Mouse (Mus musculus) bone marrow, adult 2 months (tissue): Measurements from ENCODE around the gene Srgap2. TPM values are rescaled to one million over a fixed set of nuclear protein-coding genes. Genes with fewer than 3 reads are reported as not detected.

ENCODE experiments used
- H3K27ac ChIP-seq: fragments of 200-500 bp; 2 replicates; pipeline ENCODE4 v1.5.1; 2012; ENCODE audit warnings: low read depth, mild to moderate bottlenecking, control low read depth, inconsistent platforms, low read length; ENCODE audit not compliant: control insufficient read depth, poor library complexity, insufficient read depth
- H3K4me1 ChIP-seq: fragments of 200-500 bp; 2 replicates; pipeline ENCODE4 v1.6.1; 2011; ENCODE audit warnings: low read length; ENCODE audit not compliant: control insufficient read depth, insufficient read depth
- H3K4me3 ChIP-seq: fragments of 200-500 bp; replicated peaks from 2 replicates; pipeline ENCODE3; 2011; ENCODE audit warnings: mild to moderate bottlenecking, low read depth, low read length, control low read depth; ENCODE audit not compliant: control insufficient read depth
- CTCF ChIP-seq: fragments of 200-500 bp; IDR thresholded peaks from 2 replicates; pipeline ENCODE4 v1.5.1; 2011; ENCODE audit warnings: low read length, control low read depth; ENCODE audit not compliant: control insufficient read depth, insufficient read depth
- POLR2A ChIP-seq: fragments of 200-500 bp; IDR thresholded peaks from 2 replicates; pipeline ENCODE4 v1.6.1; 2011; ENCODE audit warnings: low read depth, mild to moderate bottlenecking, control low read depth, low read length, borderline replicate concordance; ENCODE audit not compliant: control insufficient read depth
- WGBS: fragments of 180-500 bp; shearing (Covaris S2); methylation state at CpG from one replicate; pipeline ENCODE4 v1.1.7; 2018; 5-methylcytosine and 5-hydroxymethylcytosine counted together
- polyA plus RNA-seq: library from polyadenylated mRNA; stranded (reverse); fragments of >200 nt; gene quantifications from 2 replicates; pipeline ENCODE4 v1.2.4, GENCODE M21; 2011; ENCODE audit warnings: low replicate concordance; ENCODE audit not compliant: missing spikeins, insufficient read depth, insufficient read length

The Srgap2 gene
- polyA plus RNA-seq, 1 experiment: 27.2 TPM

DNA sequence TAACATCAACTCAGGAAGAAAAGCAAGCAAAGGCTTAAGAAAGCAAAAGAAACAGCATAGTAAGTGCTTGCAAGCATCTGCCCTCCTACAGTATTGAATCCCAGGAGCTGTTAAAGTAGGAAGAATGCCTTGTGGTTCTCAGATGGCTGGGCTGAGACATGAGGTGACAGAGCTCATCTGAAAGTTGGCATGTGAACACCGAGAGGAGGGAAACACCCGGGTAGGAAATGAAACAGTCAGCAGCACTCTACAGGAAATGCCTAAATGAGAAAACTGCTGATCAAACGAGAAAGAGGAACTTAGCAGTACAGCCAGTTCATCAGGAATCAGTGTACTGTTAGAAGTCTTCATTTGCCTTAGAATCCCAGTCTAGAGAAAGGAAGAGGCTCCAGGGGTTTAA lies 142.7 kb downstream of the Srgap2 start:
- no peak overlapping the region for H3K4me3 ChIP-seq
- no peaks in the 10 kb centered on the region; the same call in 1 of the 2 replicates for H3K4me1 ChIP-seq
- no peak overlapping the region for H3K27ac ChIP-seq
- no peak for TF ChIP-seq CTCF
- 1% methylated on average over 3 of the region's 3 CpGs for WGBS

- TF ChIP-seq CTCF (no peak), POLR2A (no peak)
- Histone ChIP-seq H3K27ac (no peak overlapping the region), H3K4me3 (no peak overlapping the region), H3K4me1 (peaks cover 1% of the 10 kb centered on the region; the same call in 1 of the 2 replicates)
- 76% methylated on average over 2 of the region's 2 CpGs for WGBS
Measured at GRCm38 (mm10) chr1:131382184-131382583, 145.0 kb downstream of the Srgap2 start.

GRCm38 (mm10) chr1:131380254-131380653 lies 146.9 kb downstream of the Srgap2 start:
- TF ChIP-seq CTCF: no peak
- no peak for TF ChIP-seq POLR2A
- no peak overlapping the region for H3K4me3 ChIP-seq
- no peak overlapping the region for H3K27ac ChIP-seq
- peaks cover 1% of the 10 kb centered on the region; the same call in 1 of the 2 replicates for H3K4me1 ChIP-seq
- 8% methylated on average over 1 of the region's 1 CpGs for WGBS

DNA sequence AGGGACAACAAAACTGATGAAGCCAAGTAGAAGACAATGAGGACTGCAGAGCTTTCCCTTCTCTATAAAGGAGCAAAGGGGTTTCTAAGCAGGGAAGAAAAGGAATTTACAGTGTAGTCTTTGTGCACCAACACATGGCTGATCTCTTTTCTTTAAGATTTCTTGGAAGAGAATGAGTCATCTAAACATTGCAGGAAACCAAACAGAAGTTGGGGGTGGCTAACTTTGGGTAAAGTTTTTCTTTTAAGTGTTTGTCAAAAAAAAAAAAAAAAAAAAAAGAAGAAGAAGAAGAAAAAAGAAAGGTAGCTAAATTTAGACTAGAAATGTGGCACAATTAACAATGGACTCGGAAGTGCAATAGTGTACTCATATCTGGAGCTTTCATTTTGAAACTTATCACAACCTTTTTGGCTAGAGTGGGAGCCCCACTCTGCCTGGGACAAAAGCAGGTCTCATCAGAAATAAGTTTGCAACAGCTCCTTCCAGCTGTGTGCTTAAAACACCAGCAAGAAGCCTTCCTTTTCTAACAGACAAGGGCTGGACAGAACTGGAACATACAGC lies 148.2 kb downstream of the Srgap2 start:
- TF ChIP-seq CTCF (no peak), POLR2A (no peak)
- Histone ChIP-seq H3K4me1 (peaks cover 1% of the 10 kb centered on the region; the same call in 1 of the 2 replicates), H3K4me3 (no peak overlapping the region), H3K27ac (no peak overlapping the region; the same call in 1 of the 2 replicates)
- WGBS: 0% methylated on average over 1 of the region's 1 CpGs

DNA sequence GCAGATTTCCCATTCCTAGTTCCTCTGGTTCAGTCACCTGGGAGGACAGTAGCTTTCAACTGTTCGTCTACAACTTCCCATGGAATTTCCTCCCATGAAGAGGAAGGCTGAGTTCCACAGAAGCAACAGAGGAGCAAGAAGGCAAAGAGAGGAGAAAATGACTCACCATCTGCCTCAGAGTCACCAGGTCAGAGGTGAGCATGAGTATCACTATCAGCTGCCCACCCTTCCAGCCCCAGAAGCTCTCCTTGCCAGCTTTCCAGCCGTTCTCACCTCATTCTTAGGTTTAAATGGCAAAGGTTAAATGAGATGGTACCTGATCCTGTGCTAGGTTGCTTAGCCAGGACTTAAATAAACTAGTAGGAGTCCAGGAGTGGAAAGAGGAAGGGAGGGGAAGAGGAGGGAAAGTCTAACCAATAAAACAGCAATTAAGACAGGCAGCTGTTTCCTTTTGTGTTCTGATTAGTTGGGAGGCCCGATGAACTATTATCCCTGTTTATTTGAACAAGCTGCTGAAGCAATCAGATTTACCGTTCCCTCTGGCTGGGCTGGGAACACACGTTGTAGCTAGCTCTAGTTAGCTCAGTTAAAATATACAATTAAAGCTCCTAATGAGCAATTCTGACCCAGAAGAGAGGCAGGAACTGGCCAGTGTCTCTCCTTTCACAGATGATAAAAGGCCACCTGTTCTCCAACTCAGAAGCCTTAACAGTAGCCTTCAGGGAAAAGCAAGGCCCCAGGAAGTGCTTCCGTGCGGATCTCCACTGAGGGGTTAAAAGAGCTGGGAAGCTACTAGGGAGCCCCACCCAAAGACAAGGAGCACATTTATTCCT lies 148.9 kb downstream of the Srgap2 start:
- Histone ChIP-seq H3K27ac (no peak overlapping the region; the same call in 1 of the 2 replicates), H3K4me1 (peaks cover 1% of the 10 kb centered on the region; the same call in 1 of the 2 replicates), H3K4me3 (no peak overlapping the region)
- TF ChIP-seq CTCF (no peak), POLR2A (no peak)
- 43% methylated on average over 7 of the region's 7 CpGs for WGBS

GRCm38 (mm10) chr1:131365832-131366231 lies 161.3 kb downstream of the Srgap2 start:
- Histone ChIP-seq H3K4me1 (no peaks in the 10 kb centered on the region; the same call in 1 of the 2 replicates), H3K27ac (no peak overlapping the region), H3K4me3 (no peak overlapping the region)
- TF ChIP-seq POLR2A: no peak
- TF ChIP-seq CTCF: no peak
- WGBS: 59% methylated on average over 1 of the region's 1 CpGs

- WGBS: 76% methylated on average over 3 of the region's 3 CpGs
- Histone ChIP-seq H3K4me1 (no peaks in the 10 kb centered on the region; the same call in 1 of the 2 replicates), H3K4me3 (no peak overlapping the region), H3K27ac (no peak overlapping the region)
- no peak for TF ChIP-seq CTCF
Measured at GRCm38 (mm10) chr1:131364432-131364831, 162.7 kb downstream of the Srgap2 start.

GRCm38 (mm10) chr1:131363887-131364286 lies 163.3 kb downstream of the Srgap2 start:
- H3K4me3 ChIP-seq: no peak overlapping the region
- WGBS: 22% methylated on average over 3 of the region's 3 CpGs
- no peak overlapping the region for H3K27ac ChIP-seq
- no peaks in the 10 kb centered on the region; the same call in 1 of the 2 replicates for H3K4me1 ChIP-seq
- TF ChIP-seq POLR2A (no peak), CTCF (no peak)
